ENCODE assay signal across 10 mouse cellular contexts in genomic region chr2:141152011-141152772, GRCm38 (mm10).
A peak's percentile ranks its signal among the peaks of the same experiment; 100 is the strongest.
DNase-seq lines count a peak whose midpoint lies in the region; ATAC-seq and TF ChIP-seq lines count a peak whose summit lies in the region.
"Had no signal": no experiment of that assay in that cellular context is flagged by ENCODE, and none has a peak within 500 bp of the region (broad histone marks: within the 10 kb centered on the region; RNA-seq: fewer than 3 reads in every experiment).

No protein-coding gene starts in this region.

- H3K9ac ChIP-seq in midbrain, embryonic 14.5 days (replicated peaks; ENCODE audit: low read length): no peak overlapping the region

- 55% methylated on average over 7 of the region's 7 CpGs for WGBS in forebrain, embryonic 10.5 days
- 39% methylated on average over 7 of the region's 7 CpGs for WGBS in midbrain, embryonic 14.5 days

- H3K36me3 ChIP-seq in forebrain, embryonic 10.5 days (replicated peaks): no peaks in the 10 kb centered on the region
- no peaks in the 10 kb centered on the region for H3K36me3 ChIP-seq in midbrain, embryonic 14.5 days (ENCODE audit: control insufficient read depth, insufficient read depth, low read length)

- peak; percentile 79 for ATAC-seq in midbrain, embryonic 14.5 days (ENCODE audit: low FRiP score, low TSS enrichment)

- H3K4me2 ChIP-seq in midbrain, embryonic 14.5 days (ENCODE audit: low read length): no peak overlapping the region

- intact Hi-C loops in left cerebral cortex, adult 2 months (cut with DNase I): no loop called here

- no peak overlapping the region for H3K27ac ChIP-seq in left cerebral cortex, adult 2 months
- H3K27ac ChIP-seq in forebrain, embryonic 10.5 days: 0 out of 2 replicates have a peak overlapping the region, but pooled peaks have one; percentile 30
- peak overlapping the region; percentile 52; the same call in 1 of the 2 replicates for H3K27ac ChIP-seq in midbrain, embryonic 14.5 days (replicated peaks; ENCODE audit: low read depth, low read length)

- H3K9me3 ChIP-seq in forebrain, embryonic 10.5 days: no peaks in the 10 kb centered on the region
- H3K9me3 ChIP-seq in midbrain, embryonic 14.5 days (ENCODE audit: control insufficient read depth, low read length): no peaks in the 10 kb centered on the region

- peaks cover 34% of the 10 kb centered on the region for H3K4me1 ChIP-seq in forebrain, embryonic 10.5 days
- H3K4me1 ChIP-seq in midbrain, embryonic 14.5 days (ENCODE audit: control insufficient read depth, insufficient read depth, low read length): peaks cover 12% of the 10 kb centered on the region

- no peak for TF ChIP-seq CTCF in left cerebral cortex, adult 2 months (IDR thresholded peaks at IDR 0.05)

- DNase-seq in cerebellum, postnatal 10 days: peak; percentile 17 to 26
- no peak for DNase-seq in cerebellum, adult 8-10 months
- DNase-seq in left cerebral cortex, adult 9 months (ENCODE audit: low spot score in 2 of 2): peak; percentile 8
- no peak for DNase-seq in left cerebral cortex, adult 2 months (ENCODE audit: extremely low spot score in 1 of 2, low spot score in 2 of 2)
- peak; percentile 20 for DNase-seq in forebrain, embryonic 10.5 days (ENCODE audit: extremely low spot score, low spot score)
- DNase-seq in midbrain, embryonic 14.5 days: peak; percentile 74
- no peak for DNase-seq in thymus, postnatal 10 days (ENCODE audit: low spot score in 2 of 2)
- no peak for DNase-seq in adrenal gland, postnatal 14 days
- DNase-seq: heart, adult 18-20 months; lung, postnatal 4 days had no signal

- peaks cover 47% of the 10 kb centered on the region for H3K27me3 ChIP-seq in forebrain, embryonic 10.5 days (ENCODE audit: poor library complexity, severe bottlenecking)
- no peaks in the 10 kb centered on the region for H3K27me3 ChIP-seq in midbrain, embryonic 14.5 days (ENCODE audit: control insufficient read depth, insufficient read depth, low read length)

- no peak overlapping the region for H3K4me3 ChIP-seq in left cerebral cortex, adult 2 months
- H3K4me3 ChIP-seq in forebrain, embryonic 10.5 days: no peak overlapping the region
- no peak overlapping the region for H3K4me3 ChIP-seq in midbrain, embryonic 14.5 days (replicated peaks; ENCODE audit: low read depth, low read length)

Comparison
In these comparisons a context has a peak if more than half of its experiments do, and no peak if none do; other contexts are left out.
1. DNase-seq: peak in cerebellum, postnatal 10 days (2 of 2), left cerebral cortex, adult 9 months (2 of 2), forebrain, embryonic 10.5 days (single experiment) and midbrain, embryonic 14.5 days (single experiment); none in cerebellum, adult 8-10 months (single experiment), left cerebral cortex, adult 2 months (0 of 2), thymus, postnatal 10 days (0 of 2) and adrenal gland, postnatal 14 days (single experiment).